Mouse (Mus musculus) liver, adult 2 months (tissue): ENCODE data around the gene Sh3pxd2a. TPM values are rescaled to one million over a fixed set of nuclear protein-coding genes. Genes with fewer than 3 reads are reported as not detected.

Experiments
- DNase-seq: peaks from one replicate; pipeline ENCODE4 v3.0.0-alpha.2; 2011; ENCODE audit warnings: low read depth, low spot score; ENCODE audit errors: extremely low read depth
- H3K27ac ChIP-seq: fragments of 200-500 bp; replicated peaks from 2 replicates; pipeline ENCODE4 v1.5.1; 2012; ENCODE audit warnings: low read depth, mild to moderate bottlenecking, control low read depth, inconsistent platforms, low read length; ENCODE audit not compliant: insufficient read depth
- H3K27me3 ChIP-seq: fragments of 200-500 bp; 2 replicates; pipeline ENCODE4 v1.6.1; 2012; ENCODE audit warnings: mild to moderate bottlenecking, moderate library complexity, low read length, inconsistent platforms; ENCODE audit not compliant: control insufficient read depth, insufficient read depth
- H3K36me3 ChIP-seq: fragments of 200-500 bp; 2 replicates; pipeline ENCODE4 v1.6.1; 2012; ENCODE audit warnings: low read length, inconsistent platforms; ENCODE audit not compliant: control insufficient read depth, insufficient read depth
- H3K4me1 ChIP-seq: fragments of 200-500 bp; 2 replicates; pipeline ENCODE4 v1.6.1; 2011; ENCODE audit warnings: low read length; ENCODE audit not compliant: control insufficient read depth, insufficient read depth
- H3K4me3 ChIP-seq: fragments of 200-500 bp; 2 replicates; pipeline ENCODE4 v1.5.1; 2011; ENCODE audit warnings: low read depth, mild to moderate bottlenecking, control low read depth, low read length, moderate library complexity; ENCODE audit not compliant: insufficient read depth
- H3K79me2 ChIP-seq: fragments of 200-500 bp; 2 replicates; pipeline ENCODE4 v1.6.1; 2012; ENCODE audit warnings: inconsistent platforms, mild to moderate bottlenecking, low read length, moderate library complexity; ENCODE audit not compliant: control insufficient read depth, insufficient read depth
- H3K9ac ChIP-seq: fragments of 200-500 bp; 2 replicates; pipeline ENCODE4 v1.6.1; 2012; ENCODE audit warnings: low read depth, mild to moderate bottlenecking, control low read depth, inconsistent platforms, low read length
- CTCF ChIP-seq: fragments of 200-500 bp; IDR thresholded peaks from 2 replicates; pipeline ENCODE4 v1.5.1; 2011; ENCODE audit warnings: low read depth, low read length, control low read depth
- POLR2A ChIP-seq: fragments of 200-500 bp; IDR thresholded peaks from 2 replicates; pipeline ENCODE4 v1.6.1; 2011; ENCODE audit warnings: low read length, control low read depth; ENCODE audit not compliant: insufficient read depth; ENCODE audit errors: extremely low read depth
- WGBS: fragments of 180-500 bp; shearing (Covaris S2); methylation state at CpG from one replicate; pipeline ENCODE4 v1.1.7; 2018; 5-methylcytosine and 5-hydroxymethylcytosine counted together
- polyA plus RNA-seq: library from polyadenylated mRNA; depleted of rRNA; stranded (reverse); fragments of >200 nt; gene quantifications from 2 replicates; pipeline ENCODE4 v1.2.3, GENCODE M21; 2012
- total RNA-seq: library from RNA; depleted of rRNA; stranded (reverse); fragments of >200 nt; gene quantifications from 2 replicates; pipeline ENCODE4 v1.2.3, GENCODE M21; 2014

Gene Sh3pxd2a
- total and polyA plus RNA-seq, 2 experiments: 4.2 to 10.0 TPM

DNA sequence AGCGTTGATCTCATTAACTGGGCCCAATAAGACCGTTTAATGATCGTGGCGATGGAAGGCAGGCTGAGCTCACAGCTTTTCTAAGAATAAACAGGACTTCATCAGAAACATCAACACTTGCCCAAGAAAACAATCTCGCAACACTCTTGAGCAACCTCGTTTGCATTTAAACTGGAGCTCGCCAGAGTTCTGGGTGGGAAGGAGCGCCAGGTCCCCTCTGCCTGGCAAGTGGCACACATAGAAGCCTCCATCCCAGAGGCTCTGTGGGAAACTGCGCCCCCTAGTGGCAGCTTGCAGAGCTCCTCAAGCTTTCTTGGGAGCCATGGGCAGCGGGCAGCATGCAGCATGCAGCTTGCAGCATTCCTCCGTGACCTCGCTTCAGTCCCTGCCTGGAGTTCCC lies 126.5 kb downstream of the Sh3pxd2a start:
- Histone ChIP-seq H3K27ac (no peak overlapping the region), H3K36me3 (no peaks in the 10 kb centered on the region), H3K4me3 (no peak overlapping the region), H3K27me3 (no peaks in the 10 kb centered on the region), H3K4me1 (peaks cover 4% of the 10 kb centered on the region), H3K79me2 (no peaks in the 10 kb centered on the region; the same call in 1 of the 2 replicates), H3K9ac (no peak overlapping the region)
- DNase-seq: peak; percentile 93
- WGBS: 19% methylated on average over 12 of the region's 12 CpGs
- TF ChIP-seq CTCF: peak; percentile 95
- TF ChIP-seq POLR2A: no peak

DNA sequence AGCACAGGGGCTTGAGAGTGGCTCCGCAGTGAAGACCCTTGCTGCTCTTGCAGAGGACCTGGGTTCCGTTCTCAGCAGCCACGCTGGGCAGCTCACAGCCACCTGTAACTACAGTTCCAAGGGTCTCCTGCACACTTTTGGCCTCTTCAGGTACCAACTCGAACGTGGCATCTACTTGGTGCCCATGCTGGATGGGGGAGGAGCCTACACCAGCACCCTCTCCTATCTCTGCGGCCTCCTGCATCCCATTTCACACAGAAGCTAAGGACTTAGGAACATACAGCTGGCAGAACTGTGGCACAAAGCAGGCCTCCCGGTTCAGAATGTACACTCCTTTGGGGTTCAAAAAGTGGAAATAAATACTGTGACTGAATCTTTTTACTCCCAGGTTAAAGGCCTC lies 127.0 kb downstream of the Sh3pxd2a start:
- Histone ChIP-seq H3K27ac (peak overlapping the region; percentile 20; the same call in 1 of the 2 replicates), H3K27me3 (no peaks in the 10 kb centered on the region), H3K79me2 (no peaks in the 10 kb centered on the region; the same call in 1 of the 2 replicates), H3K9ac (no peak overlapping the region), H3K4me1 (peaks cover 4% of the 10 kb centered on the region), H3K36me3 (no peaks in the 10 kb centered on the region), H3K4me3 (no peak overlapping the region)
- TF ChIP-seq POLR2A: no peak
- TF ChIP-seq CTCF: no peak
- WGBS: 61% methylated on average over 7 of the region's 7 CpGs
- no peak for DNase-seq

DNA sequence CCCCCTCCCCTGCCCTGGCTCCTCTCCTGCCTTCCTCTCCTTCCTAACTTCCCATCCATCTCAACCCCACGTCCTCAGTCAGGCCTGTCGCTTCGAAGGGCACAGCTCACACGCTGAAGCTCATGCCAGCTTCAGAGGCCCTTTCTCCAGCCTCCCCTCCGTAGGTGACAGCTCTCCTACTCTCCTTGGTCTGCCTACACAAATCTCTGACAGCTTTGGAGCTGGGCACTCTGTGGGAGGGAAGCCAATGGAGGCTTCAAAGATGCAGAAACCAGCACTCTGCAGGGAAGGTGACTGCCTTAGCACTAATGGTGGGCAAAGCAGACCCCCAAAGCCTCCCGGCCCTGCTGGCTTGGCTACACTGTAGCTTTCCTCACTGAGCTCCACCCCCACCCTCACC lies 128.9 kb downstream of the Sh3pxd2a start:
- H3K36me3 ChIP-seq: no peaks in the 10 kb centered on the region
- H3K4me1 ChIP-seq: peaks cover 4% of the 10 kb centered on the region
- no peak for DNase-seq
- no peak overlapping the region for H3K9ac ChIP-seq
- no peaks in the 10 kb centered on the region; the same call in 1 of the 2 replicates for H3K79me2 ChIP-seq
- no peak overlapping the region for H3K27ac ChIP-seq
- no peaks in the 10 kb centered on the region for H3K27me3 ChIP-seq
- TF ChIP-seq POLR2A (no peak), CTCF (no peak)
- WGBS: 87% methylated on average over 6 of the region's 6 CpGs
- H3K4me3 ChIP-seq: no peak overlapping the region

DNA sequence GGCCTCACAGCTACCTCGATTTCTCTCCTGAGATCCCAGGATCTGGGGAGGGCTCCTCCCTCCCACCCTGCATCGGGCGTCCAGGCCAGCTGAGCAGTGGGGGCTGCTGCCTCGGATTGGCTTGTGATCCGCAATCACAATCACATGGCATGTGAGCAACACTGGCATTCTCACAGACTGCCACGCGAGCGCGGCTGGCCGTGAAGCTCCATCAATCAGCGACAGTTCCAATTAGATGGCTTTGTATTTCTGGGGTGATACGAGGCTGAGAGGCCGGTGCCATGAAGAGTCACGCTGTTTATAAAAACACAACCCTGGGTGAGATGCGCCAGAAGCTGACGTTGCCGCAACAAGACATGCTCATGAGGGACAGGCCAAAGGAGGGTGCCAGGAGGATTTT lies 129.5 kb downstream of the Sh3pxd2a start:
- no peak overlapping the region for H3K27ac ChIP-seq
- no peak overlapping the region for H3K9ac ChIP-seq
- H3K36me3 ChIP-seq: no peaks in the 10 kb centered on the region
- no peaks in the 10 kb centered on the region for H3K27me3 ChIP-seq
- WGBS: 88% methylated on average over 17 of the region's 17 CpGs
- no peaks in the 10 kb centered on the region; the same call in 1 of the 2 replicates for H3K79me2 ChIP-seq
- H3K4me3 ChIP-seq: no peak overlapping the region
- peaks cover 4% of the 10 kb centered on the region for H3K4me1 ChIP-seq
- DNase-seq: no peak
- TF ChIP-seq CTCF (no peak), POLR2A (no peak)

DNA sequence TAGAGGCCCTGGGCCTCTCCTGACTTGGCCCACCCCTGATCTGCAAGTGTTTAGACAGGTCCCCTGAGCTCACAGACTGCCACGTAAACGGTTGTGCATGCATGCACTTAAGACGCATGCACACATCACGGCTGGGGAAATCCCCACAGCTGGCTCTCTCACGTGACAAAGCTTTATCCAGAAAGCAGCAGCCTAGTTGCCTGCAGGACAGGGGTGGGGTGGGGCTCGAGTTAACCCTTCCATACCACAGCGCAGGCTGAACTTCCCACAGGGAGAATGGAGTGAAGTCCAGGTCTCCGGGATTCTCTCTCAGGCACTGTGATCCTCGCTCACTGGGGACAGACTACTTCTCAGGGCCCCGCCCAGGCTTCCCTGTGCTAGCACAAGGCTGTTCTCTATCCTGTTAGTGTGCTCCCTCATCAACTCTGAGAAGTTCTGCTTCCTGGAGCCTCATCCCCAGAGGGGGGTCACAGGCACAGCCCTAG lies 133.4 kb downstream of the Sh3pxd2a start:
- WGBS: 59% methylated on average over 10 of the region's 10 CpGs
- TF ChIP-seq CTCF (no peak), POLR2A (no peak)
- no peak overlapping the region for H3K9ac ChIP-seq
- H3K27ac ChIP-seq: no peak overlapping the region
- H3K4me3 ChIP-seq: no peak overlapping the region
- H3K36me3 ChIP-seq: no peaks in the 10 kb centered on the region
- DNase-seq: no peak
- H3K79me2 ChIP-seq: no peaks in the 10 kb centered on the region
- no peaks in the 10 kb centered on the region for H3K27me3 ChIP-seq
- H3K4me1 ChIP-seq: peaks cover 10% of the 10 kb centered on the region

DNA sequence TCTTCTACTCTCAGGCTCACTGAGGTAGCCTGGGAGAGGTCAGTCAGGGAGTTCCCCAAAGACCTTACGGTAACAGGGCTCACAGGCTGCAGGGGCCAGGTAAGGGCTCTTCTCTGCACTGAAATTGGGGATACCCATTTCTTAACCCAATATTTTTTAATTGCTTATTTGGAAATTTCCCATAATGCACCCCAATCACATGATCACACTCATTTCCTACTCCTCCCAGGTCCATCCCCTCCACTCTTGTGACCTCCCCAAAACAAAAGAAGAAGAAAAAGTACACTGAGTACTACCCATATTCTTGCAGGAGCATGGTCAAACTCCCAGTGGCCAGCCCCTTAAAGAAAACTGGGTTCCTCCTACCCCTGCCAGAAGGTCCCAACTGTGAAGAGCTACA lies 135.1 kb downstream of the Sh3pxd2a start:
- no peaks in the 10 kb centered on the region for H3K79me2 ChIP-seq
- DNase-seq: no peak
- no peaks in the 10 kb centered on the region for H3K36me3 ChIP-seq
- TF ChIP-seq CTCF (no peak), POLR2A (no peak)
- WGBS: 97% methylated on average over 1 of the region's 1 CpGs
- H3K27me3 ChIP-seq: no peaks in the 10 kb centered on the region
- H3K9ac ChIP-seq: no peak overlapping the region
- peaks cover 10% of the 10 kb centered on the region for H3K4me1 ChIP-seq
- H3K4me3 ChIP-seq: no peak overlapping the region
- H3K27ac ChIP-seq: no peak overlapping the region
